Mouse (Mus musculus) bone marrow macrophage, adult 2 months (primary cell): ENCODE results near the gene Lgals3bp.

ENCODE experiments used
- CTCF ChIP-seq: IDR thresholded peaks from 2 replicates; pipeline ENCODE4 v1.5.1; 2012; ENCODE audit warnings: low read depth, mild to moderate bottlenecking, low read length, moderate library complexity
- POLR2A ChIP-seq: IDR thresholded peaks from 2 replicates; pipeline ENCODE4 v1.6.1; 2012; ENCODE audit warnings: mild to moderate bottlenecking, low read depth, low read length, borderline replicate concordance

- TF ChIP-seq CTCF (no peak), POLR2A (no peak)
These were observed 15.6 kb upstream of the Lgals3bp start for GRCm38 (mm10) chr11:118417496-118417895.
